Mouse (Mus musculus): ENCODE data around the gene Crebzf. TPM values are rescaled to one million over a fixed set of nuclear protein-coding genes. Genes with fewer than 3 reads are reported as not detected.
A peak's percentile ranks its signal among the peaks of the same experiment; 100 is the strongest.

Crebzf gene
- polyA plus RNA-seq, 1 experiment from 2014 or later = 47.2 TPM

DNA sequence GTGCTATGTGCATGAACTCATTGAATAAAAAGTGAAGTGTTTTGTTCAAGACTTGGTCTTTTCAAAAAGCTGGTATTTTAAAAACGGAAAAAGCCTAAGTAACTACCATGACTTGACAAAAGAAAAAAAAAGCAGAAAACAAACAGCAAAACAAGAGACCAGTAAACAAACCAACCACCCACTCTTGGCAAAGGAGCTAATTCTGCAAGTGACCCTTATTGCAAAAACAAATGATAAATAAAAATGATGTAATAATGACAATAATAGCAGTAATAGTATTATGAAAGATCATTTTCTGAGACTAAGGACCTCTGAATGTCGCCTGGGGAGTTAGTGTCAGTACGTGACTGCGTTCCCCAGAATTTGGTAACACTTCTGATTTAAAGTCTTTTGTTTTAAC lies 459 bp upstream of the Crebzf start:
- DNase-seq (ENCODE audit: low spot score) = no peak
- peak overlapping the region; percentile 39; the same call in 1 of the 2 replicates for H3K9ac ChIP-seq (ENCODE audit: low read length)
- H3K4me2 ChIP-seq (ENCODE audit: low read depth, low read length, severe bottlenecking) = peak overlapping the region; percentile 89; the same call in 1 of the 2 replicates
- peak; percentile 26 for ATAC-seq (replicated peaks; ENCODE audit: low FRiP score)
- H3K27me3 ChIP-seq (ENCODE audit: control insufficient read depth, insufficient read depth, low read length) = no peaks in the 10 kb centered on the region
- WGBS = 4% methylated on average over 4 of the region's 4 CpGs
- H3K9me3 ChIP-seq (ENCODE audit: control insufficient read depth, low read length) = no peaks in the 10 kb centered on the region
- no peaks in the 10 kb centered on the region for H3K4me1 ChIP-seq (replicated peaks; ENCODE audit: control insufficient read depth, insufficient read depth, low read length)
- no peaks in the 10 kb centered on the region for H3K36me3 ChIP-seq (ENCODE audit: control insufficient read depth, insufficient read depth, low read length)
- no peak overlapping the region for H3K27ac ChIP-seq (ENCODE audit: low read depth, low read length)
- peak overlapping the region; percentile 99 for H3K4me3 ChIP-seq (ENCODE audit: low read depth, low read length)

DNA sequence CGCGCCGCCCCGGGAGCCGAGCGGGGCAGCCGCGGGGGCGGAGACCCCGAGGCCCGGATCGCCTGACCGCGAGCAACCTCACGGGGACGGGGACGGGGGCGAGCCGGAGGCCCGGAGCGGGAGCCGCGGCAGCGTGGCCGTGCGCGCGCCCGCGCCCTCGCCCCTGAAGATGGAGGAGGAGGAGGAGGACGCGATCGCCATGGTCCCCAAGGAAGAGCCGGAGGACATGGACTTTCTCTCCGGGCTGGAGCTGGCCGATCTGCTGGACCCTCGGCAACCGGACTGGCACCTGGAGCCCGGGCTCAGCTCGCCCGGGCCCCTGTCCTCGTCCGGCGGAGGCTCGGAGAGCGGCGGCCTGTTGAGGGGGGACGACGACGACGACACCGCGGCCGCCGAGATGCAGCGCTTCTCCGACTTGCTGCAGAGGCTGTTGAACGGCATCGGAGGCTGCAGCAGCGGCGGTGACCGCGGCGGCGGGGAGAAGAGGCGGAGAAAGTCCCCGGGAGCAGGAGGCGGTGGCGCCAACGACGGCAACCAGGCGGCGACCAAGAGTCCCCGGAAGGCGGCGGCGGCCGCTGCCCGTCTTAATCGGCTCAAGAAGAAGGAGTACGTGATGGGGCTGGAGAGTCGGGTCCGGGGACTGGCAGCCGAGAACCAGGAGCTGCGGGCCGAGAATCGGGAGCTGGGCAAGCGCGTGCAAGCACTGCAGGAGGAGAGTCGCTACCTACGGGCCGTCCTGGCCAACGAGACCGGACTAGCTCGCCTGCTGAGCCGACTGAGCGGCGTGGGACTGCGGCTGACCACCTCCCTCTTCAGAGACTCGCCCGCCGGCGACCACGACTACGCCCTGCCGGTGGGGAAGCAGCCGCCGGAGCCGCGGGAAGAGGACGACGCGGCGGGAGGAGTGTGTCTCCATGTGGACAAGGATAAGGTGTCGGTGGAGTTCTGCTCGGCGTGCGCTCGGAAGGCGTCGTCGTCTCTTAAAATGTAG lies 867 bp downstream of the Crebzf start:
- H3K4me3 ChIP-seq (ENCODE audit: low read depth, low read length) = peak overlapping the region; percentile 99
- DNase-seq (ENCODE audit: low spot score) = peak; percentile 88
- H3K4me1 ChIP-seq (replicated peaks; ENCODE audit: control insufficient read depth, insufficient read depth, low read length) = no peaks in the 10 kb centered on the region
- peak overlapping the region; percentile 89 for H3K4me2 ChIP-seq (ENCODE audit: low read depth, low read length, severe bottlenecking)
- no peaks in the 10 kb centered on the region for H3K27me3 ChIP-seq (ENCODE audit: control insufficient read depth, insufficient read depth, low read length)
- H3K9ac ChIP-seq (ENCODE audit: low read length) = peak overlapping the region; percentile 96
- H3K36me3 ChIP-seq (ENCODE audit: control insufficient read depth, insufficient read depth, low read length) = no peaks in the 10 kb centered on the region
- H3K27ac ChIP-seq (ENCODE audit: low read depth, low read length) = peak overlapping the region; percentile 97
- WGBS = under 1% methylated on average over 115 of the region's 123 CpGs
- H3K9me3 ChIP-seq (ENCODE audit: control insufficient read depth, low read length) = no peaks in the 10 kb centered on the region
- ATAC-seq (replicated peaks; ENCODE audit: low FRiP score) = peak; percentile 74

DNA sequence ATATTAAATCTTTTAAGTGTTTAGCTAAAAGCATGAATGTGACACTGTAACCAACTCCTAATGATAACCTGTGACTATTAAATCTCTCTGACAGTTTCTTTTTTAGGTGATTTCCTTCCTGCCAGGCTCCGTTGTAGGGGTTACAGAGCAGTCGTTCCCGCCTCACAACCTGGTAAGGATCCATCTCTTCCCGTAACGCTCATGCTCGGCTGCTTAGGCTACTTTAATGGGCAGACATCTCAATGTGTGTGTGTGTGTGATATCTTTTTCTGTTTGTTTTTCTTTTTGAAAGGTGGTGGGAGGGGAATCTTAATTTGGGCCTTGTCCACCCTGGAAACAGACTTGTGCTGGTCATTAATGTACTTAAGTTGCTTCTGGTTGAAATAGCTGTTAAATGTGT lies 1.7 kb downstream of the Crebzf start:
- no peaks in the 10 kb centered on the region for H3K4me1 ChIP-seq (replicated peaks; ENCODE audit: control insufficient read depth, insufficient read depth, low read length)
- no peaks in the 10 kb centered on the region for H3K9me3 ChIP-seq (ENCODE audit: control insufficient read depth, low read length)
- ATAC-seq (replicated peaks; ENCODE audit: low FRiP score) (no peak), DNase-seq (ENCODE audit: low spot score) (no peak)
- H3K9ac ChIP-seq (ENCODE audit: low read length) = peak overlapping the region; percentile 96
- H3K27ac ChIP-seq (ENCODE audit: low read depth, low read length) = no peak overlapping the region
- no peaks in the 10 kb centered on the region for H3K27me3 ChIP-seq (ENCODE audit: control insufficient read depth, insufficient read depth, low read length)
- WGBS = 0% methylated on average over 6 of the region's 6 CpGs
- no peaks in the 10 kb centered on the region; the same call in 1 of the 2 replicates for H3K36me3 ChIP-seq (ENCODE audit: control insufficient read depth, insufficient read depth, low read length)
- peak overlapping the region; percentile 89 for H3K4me2 ChIP-seq (ENCODE audit: low read depth, low read length, severe bottlenecking)
- H3K4me3 ChIP-seq (ENCODE audit: low read depth, low read length) = peak overlapping the region; percentile 99

DNA sequence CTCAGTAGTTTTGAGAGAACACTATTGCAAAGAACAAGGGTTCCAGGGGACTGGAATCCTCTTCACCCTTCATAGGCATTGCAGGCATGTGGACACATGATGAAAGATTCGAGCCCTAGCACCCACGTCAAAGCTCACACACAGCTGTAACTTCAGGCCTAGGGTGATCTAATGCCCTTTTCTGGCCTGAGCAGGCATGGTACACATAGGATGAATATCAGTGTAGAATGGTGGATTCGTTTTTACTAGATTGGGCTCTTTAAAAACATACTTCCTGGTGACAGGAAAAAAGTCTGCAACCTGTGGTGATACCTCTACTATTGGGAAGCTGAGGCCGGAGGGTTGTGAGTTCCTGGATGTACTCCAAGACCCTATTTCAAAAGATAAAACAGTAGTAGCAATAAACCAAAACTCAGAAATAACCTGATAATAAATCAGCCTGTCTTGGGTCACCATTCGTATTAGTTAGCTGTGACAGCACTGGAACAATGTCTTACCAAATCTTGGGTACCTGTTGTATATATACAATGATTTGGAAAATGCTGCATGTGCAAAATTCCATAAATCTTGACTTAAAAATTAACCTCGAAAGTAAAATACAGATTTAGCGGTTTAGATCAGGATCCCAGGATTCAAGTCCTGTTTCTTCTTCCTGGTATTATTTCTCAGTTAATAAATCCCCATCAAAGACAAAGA lies 13.8 kb downstream of the Crebzf start:
- peak overlapping the region; percentile 58 for H3K4me2 ChIP-seq (ENCODE audit: low read depth, low read length, severe bottlenecking)
- H3K36me3 ChIP-seq (ENCODE audit: control insufficient read depth, insufficient read depth, low read length) = peaks cover 3% of the 10 kb centered on the region; the same call in 1 of the 2 replicates
- peak overlapping the region; percentile 70 for H3K4me3 ChIP-seq (ENCODE audit: low read depth, low read length)
- H3K27me3 ChIP-seq (ENCODE audit: control insufficient read depth, insufficient read depth, low read length) = no peaks in the 10 kb centered on the region
- peak overlapping the region; percentile 86 for H3K9ac ChIP-seq (ENCODE audit: low read length)
- WGBS = 53% methylated on average over 7 of the region's 7 CpGs
- DNase-seq (ENCODE audit: low spot score) (no peak), ATAC-seq (replicated peaks; ENCODE audit: low FRiP score) (no peak)
- H3K9me3 ChIP-seq (ENCODE audit: control insufficient read depth, low read length) = no peaks in the 10 kb centered on the region
- no peaks in the 10 kb centered on the region for H3K4me1 ChIP-seq (replicated peaks; ENCODE audit: control insufficient read depth, insufficient read depth, low read length)
- H3K27ac ChIP-seq (ENCODE audit: low read depth, low read length) = no peak overlapping the region

DNA sequence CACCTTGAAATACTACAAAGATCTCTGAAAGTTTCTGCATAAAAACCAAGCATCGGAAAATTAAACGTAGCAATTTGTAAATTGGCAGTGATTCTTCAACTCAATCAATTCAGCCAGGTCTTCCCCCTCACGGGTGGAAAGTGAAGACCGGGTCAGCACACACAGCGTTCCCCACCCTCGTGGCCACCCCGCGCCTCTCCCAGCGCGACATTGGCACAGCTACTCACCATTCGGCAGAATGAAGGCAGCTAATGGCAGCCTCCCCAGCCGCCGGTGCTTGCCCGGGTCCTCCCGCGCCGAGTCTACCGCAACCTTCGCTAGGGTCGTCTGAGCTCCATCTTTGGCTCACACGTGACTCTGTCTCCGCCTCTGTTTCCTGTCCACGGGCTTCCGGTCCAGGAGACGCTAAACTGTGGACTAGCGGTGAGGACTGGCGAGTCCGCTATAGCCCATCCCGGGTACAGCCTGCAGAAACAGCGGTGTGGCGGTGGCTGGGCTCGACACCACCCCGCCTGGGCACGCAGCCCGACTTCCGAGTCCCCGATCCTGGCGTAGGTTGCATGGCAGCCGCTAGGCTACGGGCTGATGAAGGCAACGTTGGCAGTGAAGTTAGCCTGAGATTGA lies 14.4 kb downstream of the Crebzf start, which contains the start of gene Tmem126a:
Gene Tmem126a, minus strand, starts transcription at position 385 of the 624 bp plus-strand sequence.
- peak; percentile 98 for ATAC-seq (replicated peaks; ENCODE audit: low FRiP score)
- no peaks in the 10 kb centered on the region for H3K4me1 ChIP-seq (replicated peaks; ENCODE audit: control insufficient read depth, insufficient read depth, low read length)
- WGBS = 0% methylated on average over 41 of the region's 41 CpGs

DNA sequence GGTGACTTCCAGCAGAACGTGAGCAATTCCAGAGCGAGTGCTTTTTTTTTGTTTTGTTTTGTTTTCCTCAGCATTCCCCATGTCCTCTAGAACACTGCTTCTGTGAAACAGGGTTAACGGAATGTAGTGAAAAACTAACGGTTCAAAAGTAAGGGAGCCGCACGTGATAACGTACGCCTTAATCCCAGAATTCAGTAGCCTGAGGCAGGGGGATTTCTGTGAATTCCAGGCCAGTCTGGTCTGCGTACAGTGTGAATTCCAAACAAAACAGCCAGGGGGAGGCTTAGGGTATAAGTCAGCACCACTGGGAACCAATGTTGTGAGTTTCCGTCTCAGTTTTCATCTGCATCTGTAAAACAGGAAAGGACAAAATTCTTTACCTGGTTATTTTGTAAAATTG lies 15.0 kb downstream of the Crebzf start:
- DNase-seq (ENCODE audit: low spot score) = no peak
- ATAC-seq (replicated peaks; ENCODE audit: low FRiP score) = peak; percentile 65
- Histone ChIP-seq H3K4me1 (replicated peaks; ENCODE audit: control insufficient read depth, insufficient read depth, low read length) (no peaks in the 10 kb centered on the region), H3K4me2 (ENCODE audit: low read depth, low read length, severe bottlenecking) (peak overlapping the region; percentile 58), H3K27ac (ENCODE audit: low read depth, low read length) (peak overlapping the region; percentile 82), H3K9ac (ENCODE audit: low read length) (peak overlapping the region; percentile 86), H3K9me3 (ENCODE audit: control insufficient read depth, low read length) (no peaks in the 10 kb centered on the region), H3K27me3 (ENCODE audit: control insufficient read depth, insufficient read depth, low read length) (no peaks in the 10 kb centered on the region), H3K36me3 (ENCODE audit: control insufficient read depth, insufficient read depth, low read length) (peaks cover 3% of the 10 kb centered on the region; the same call in 1 of the 2 replicates), H3K4me3 (ENCODE audit: low read depth, low read length) (peak overlapping the region; percentile 70)
- WGBS = 24% methylated on average over 10 of the region's 10 CpGs

More for the DNA sequence above, 14.4 kb downstream of the Crebzf start, which contains the start of gene Tmem126a:
- no peaks in the 10 kb centered on the region for H3K9me3 ChIP-seq (ENCODE audit: control insufficient read depth, low read length)
- peaks cover 3% of the 10 kb centered on the region; the same call in 1 of the 2 replicates for H3K36me3 ChIP-seq (ENCODE audit: control insufficient read depth, insufficient read depth, low read length)
- peak within 1 kb of the TSS; percentile 58 for H3K4me2 ChIP-seq (ENCODE audit: low read depth, low read length, severe bottlenecking)
- peak within 1 kb of the TSS; percentile 82 for H3K27ac ChIP-seq (ENCODE audit: low read depth, low read length)
- H3K9ac ChIP-seq (ENCODE audit: low read length) = peak within 1 kb of the TSS; percentile 86
- peak within 1 kb of the TSS; percentile 70 for H3K4me3 ChIP-seq (ENCODE audit: low read depth, low read length)
- peak; percentile 91 for DNase-seq (ENCODE audit: low spot score)
- H3K27me3 ChIP-seq (ENCODE audit: control insufficient read depth, insufficient read depth, low read length) = no peaks in the 10 kb centered on the region

DNA sequence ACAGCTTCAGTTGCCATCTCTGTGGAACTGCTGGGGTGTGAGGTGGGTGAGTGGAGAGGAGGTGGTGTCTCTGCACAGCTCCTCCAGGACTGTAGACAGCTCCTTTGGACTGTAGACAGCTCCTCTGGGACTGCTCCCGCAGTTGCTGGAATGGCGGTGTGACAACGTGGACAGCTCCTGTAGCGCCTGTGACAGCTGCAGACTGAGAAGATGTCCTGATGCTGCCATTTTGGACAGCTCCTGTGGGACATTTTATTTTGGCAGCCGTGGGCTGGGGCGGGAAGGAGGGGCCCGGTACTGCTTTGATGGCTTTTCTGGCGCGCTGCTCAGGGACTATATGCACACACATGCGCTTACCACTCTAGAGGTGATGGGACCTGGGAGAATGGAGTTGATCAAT lies 17.8 kb downstream of the Crebzf start:
- Histone ChIP-seq H3K27ac (ENCODE audit: low read depth, low read length) (no peak overlapping the region), H3K4me3 (ENCODE audit: low read depth, low read length) (no peak overlapping the region), H3K4me1 (replicated peaks; ENCODE audit: control insufficient read depth, insufficient read depth, low read length) (no peaks in the 10 kb centered on the region), H3K27me3 (ENCODE audit: control insufficient read depth, insufficient read depth, low read length) (no peaks in the 10 kb centered on the region), H3K9me3 (ENCODE audit: control insufficient read depth, low read length) (no peaks in the 10 kb centered on the region), H3K9ac (ENCODE audit: low read length) (no peak overlapping the region), H3K4me2 (ENCODE audit: low read depth, low read length, severe bottlenecking) (no peak overlapping the region), H3K36me3 (ENCODE audit: control insufficient read depth, insufficient read depth, low read length) (no peaks in the 10 kb centered on the region)
- DNase-seq (ENCODE audit: low spot score) = no peak
- no peak for ATAC-seq (replicated peaks; ENCODE audit: low FRiP score)
- 66% methylated on average over 10 of the region's 10 CpGs for WGBS

DNA sequence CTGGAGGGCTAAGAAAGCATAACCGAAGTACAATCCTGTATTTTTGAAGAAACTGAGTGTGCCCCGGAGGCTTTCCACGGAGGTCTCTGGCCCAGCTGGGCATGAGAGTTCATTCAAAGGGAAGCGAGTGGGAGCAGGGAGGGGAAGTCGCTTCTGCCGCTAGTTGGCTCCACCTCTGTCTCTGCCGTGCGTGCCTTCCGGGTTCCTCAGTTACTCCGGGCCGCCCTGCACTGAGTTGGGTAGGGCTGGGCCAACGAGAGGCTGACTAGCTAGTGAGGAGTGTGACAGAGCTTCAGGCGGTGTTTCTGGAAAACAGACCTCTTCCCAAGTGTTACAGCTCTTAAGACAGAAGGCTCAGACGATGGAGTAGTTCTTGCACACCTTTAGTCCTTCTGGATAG lies 18.4 kb downstream of the Crebzf start:
- Histone ChIP-seq H3K4me2 (ENCODE audit: low read depth, low read length, severe bottlenecking) (no peak overlapping the region), H3K4me3 (ENCODE audit: low read depth, low read length) (no peak overlapping the region), H3K36me3 (ENCODE audit: control insufficient read depth, insufficient read depth, low read length) (no peaks in the 10 kb centered on the region), H3K4me1 (replicated peaks; ENCODE audit: control insufficient read depth, insufficient read depth, low read length) (no peaks in the 10 kb centered on the region), H3K27ac (ENCODE audit: low read depth, low read length) (no peak overlapping the region), H3K9ac (ENCODE audit: low read length) (no peak overlapping the region), H3K9me3 (ENCODE audit: control insufficient read depth, low read length) (no peaks in the 10 kb centered on the region), H3K27me3 (ENCODE audit: control insufficient read depth, insufficient read depth, low read length) (no peaks in the 10 kb centered on the region)
- ATAC-seq (replicated peaks; ENCODE audit: low FRiP score) (no peak), DNase-seq (ENCODE audit: low spot score) (peak; percentile 56)
- 24% methylated on average over 14 of the region's 14 CpGs for WGBS
